Mouse (Mus musculus): ENCODE data around the gene Rab4a.
"Not testable (repeated sequence)": the region's sequence is repeated elsewhere in the genome, so short reads cannot be mapped to it uniquely, and the experiment has no call there.

Rab4a gene

DNA sequence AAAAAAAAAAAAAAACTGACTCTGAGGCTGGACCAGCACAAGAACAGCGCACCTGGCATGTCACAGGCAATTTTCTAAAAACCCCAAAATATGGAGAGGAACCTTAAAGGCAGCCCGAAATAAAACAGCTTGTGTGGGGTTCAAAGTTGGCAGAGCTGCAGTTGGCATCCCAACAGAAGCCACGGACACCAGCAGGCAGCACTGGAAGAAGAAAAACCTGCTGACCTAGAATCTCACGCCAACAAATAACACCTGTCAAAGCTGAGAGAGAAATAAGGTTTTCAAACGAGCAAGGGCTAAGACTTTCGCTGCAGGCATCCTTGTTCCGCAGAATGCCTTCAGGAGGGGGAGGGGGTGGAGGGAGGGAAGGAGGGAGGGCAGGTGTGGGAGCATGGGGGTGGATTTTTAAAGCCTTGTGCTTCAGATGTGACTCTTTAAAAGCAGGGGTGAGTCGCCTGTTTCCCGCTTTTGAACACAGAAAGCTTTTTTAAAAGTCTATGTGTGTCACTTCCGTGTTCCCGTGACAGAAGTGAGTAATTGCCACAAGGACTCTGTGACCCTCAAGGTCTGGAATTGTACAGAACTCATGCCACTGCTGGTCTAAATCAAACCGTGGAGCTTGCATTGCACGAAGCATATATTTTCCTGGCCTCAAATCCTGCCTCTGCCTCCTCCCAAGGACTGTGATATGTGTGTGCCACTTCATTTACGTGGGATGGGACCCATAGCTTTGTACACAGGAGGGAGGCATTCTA is 17.2 kb upstream of the Rab4a start:
- no peak for DNase-seq (ENCODE audit: low read depth, low spot score)

DNA sequence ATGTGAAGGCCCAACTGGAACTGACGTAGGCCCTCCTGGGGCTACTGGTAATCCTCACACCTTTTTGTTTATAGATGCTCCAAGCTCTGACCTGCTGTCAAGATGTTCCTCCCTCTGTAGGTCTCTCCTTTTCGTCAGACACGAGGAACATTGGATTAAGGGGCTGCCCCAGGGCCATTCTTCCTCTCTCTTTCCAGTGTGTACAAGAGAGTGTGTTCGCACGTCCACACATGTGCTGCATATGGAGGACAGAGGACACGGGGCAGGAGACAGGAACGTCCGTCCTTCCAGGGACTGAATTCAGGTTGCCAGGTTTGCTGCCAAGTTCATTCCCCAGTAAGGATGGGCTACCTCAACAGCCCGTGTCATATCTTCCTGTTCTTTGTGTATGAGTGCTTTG is 16.3 kb upstream of the Rab4a start:
- no peak for DNase-seq (ENCODE audit: low read depth, low spot score)

DNA sequence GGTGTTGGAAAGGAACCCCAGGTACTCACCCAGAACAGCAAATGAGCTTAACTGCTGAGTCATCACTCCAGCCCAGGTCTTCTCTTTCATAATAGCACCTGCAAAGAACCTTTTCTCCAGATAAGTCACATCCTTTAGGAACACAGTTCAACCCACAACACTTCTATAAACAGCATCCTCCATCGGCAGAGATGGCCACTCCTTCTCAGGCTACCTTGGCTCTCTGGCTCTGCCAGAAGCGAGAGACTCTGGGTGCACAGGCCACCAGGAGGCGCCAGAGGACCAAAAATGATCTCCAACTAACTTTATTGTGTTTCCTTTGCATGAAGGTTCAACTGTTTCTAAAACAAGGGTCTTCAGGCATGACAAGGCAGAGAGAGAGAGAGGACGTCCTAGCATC is 15.8 kb upstream of the Rab4a start:
- peak; percentile 78 for DNase-seq (ENCODE audit: low read depth, low spot score)

DNA sequence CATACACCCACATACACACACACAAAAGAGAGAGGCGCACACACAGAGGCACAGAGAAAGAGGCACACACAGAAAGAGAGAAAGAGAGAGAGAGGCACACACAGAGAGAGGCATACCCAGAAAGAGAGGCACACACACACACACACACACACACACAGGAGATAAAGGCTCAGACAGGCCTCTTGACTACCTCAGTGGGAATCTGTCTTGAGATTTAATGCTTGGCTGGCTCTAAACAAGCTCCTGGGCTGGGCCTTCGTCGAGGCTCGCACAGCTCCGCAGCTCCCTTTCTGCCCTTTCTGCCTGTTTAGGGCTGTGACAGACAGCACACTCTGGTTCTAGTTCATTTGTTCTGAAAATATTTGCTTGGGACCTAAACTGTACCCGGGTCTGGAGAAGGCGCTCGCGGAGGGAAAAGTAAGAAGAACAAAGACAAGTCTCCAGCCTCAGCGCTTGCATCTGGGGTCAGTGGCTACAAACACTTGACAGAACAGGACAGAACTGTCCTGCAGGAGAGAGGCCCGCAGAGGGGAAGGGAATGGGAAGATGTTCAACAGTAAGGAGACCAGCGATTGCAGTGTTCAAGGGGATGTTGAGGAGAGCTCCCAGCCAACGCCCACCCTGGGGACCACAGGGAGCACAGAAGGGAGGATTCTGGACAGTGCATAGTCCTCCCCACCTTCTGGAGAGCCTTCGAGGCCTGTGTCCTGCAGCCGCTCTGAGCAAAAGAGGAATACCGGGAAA is 14.5 kb upstream of the Rab4a start:
- DNase-seq (ENCODE audit: low read depth, low spot score) = no peak

DNA sequence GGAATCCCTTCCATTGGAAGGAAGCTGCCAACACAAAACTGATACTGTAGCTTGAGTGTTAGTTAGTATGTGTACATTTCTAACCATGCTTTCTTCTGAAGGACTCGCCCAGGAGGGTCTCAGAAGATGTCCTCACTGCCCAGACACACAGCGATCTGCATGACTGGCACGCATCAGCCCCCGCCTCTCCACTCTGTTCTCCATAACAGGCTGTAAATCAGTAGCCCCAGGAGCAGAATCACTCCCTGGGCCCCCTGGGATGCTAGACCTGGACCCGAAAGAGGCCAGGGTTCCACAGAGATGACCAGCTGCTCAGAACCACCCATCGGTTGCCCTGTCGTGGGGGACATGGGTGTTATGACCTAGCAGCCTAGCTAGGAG is 13.9 kb upstream of the Rab4a start:
- DNase-seq (ENCODE audit: low read depth, low spot score) = no peak

DNA sequence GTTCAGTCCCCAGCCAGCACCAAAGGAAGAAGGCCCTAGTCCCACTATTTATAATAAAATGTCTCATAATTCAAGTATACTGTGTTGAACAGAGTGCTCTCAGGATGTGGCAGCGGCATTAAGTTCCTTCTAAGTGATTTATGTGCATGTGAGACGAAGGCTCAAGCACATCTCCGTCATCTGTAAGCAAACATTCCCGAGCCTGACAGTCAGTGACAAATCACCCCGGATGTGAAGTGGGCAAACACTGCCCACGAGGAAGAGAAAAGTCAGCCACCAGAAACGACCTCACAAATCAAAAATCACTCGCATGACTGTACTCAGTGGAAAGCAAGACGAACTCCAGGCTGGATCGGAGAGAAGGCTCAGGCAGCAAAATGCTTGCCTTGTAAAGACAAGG is 11.9 kb upstream of the Rab4a start:
- no peak for DNase-seq (ENCODE audit: low read depth, low spot score)

DNA sequence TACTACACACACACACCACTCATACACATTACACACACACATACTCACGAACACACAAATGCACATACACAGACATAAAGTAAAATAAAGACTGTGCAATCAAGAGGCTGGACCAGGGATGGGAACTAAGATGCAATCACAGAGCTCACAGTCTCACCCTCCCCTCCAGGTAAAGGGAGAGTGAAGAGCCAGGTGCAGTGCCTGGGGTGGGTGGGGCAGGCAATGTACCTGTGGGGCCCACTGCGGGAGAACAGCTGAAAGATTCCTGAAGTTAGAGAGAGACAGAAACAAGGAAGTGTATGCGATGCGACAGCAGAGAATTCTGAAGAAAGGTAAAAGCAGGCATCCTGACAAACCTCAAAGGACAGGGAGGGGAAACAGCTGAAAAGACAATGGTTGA is 11.0 kb upstream of the Rab4a start:
- DNase-seq (ENCODE audit: low read depth, low spot score) = no peak

DNA sequence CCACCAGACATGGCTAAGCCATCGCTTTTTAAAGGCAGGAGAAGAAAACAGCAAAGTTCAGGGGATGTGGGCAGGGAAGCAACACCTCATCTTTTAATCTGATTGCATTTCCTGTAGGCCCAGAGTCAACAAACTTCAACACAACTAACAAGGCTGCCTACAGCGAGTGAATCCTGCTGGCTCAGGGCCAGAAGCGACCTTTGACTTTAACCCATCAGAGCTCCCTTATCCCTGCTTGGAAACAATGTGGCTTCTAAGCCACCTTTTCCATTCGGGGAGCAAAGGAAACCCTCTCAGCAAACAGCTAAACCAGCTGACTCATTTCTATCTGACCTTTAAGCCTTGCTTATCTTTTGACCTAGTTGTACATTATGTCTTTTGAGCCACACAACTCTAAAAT is 9.0 kb upstream of the Rab4a start:
- DNase-seq (ENCODE audit: low read depth, low spot score) = no peak

DNA sequence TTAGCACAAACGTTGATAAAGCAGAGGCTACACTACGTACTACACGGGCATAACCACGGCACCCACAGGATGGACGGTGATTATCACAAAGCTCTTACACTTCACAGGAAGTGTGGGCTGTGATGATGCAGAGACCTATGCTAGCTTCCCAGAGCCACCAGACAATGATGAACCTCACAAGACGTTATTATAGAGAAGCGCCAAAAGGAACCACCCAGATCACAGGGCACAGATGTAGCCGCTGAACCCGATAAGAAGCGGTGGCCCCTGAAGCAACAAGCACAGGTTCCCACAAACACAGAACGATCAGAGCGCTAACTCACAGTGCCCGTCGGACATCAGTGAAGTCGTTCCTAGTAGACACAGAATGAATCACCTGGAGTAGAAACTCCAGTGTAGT is 7.9 kb upstream of the Rab4a start:
- DNase-seq (ENCODE audit: low read depth, low spot score) = no peak

DNA sequence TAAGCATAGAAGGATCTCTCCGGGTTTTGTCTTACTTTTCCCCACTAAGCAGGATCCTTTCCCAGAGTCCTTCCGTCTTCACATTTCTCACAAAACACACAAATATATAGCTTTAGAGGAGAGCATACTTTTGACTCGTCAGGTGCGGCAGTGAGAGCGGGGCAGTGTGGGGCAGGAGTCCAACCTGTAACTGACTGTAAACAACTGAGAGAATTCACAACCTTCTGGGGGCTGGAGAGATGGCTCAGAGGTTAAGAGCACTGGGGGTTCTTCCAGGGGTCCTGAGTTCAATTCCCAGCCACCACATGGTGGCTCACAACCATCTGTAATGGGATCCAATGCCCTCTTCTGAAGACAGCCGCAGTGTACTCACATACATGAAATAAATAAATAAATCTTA is 6.4 kb upstream of the Rab4a start:
- no peak for DNase-seq (ENCODE audit: low read depth, low spot score)

DNA sequence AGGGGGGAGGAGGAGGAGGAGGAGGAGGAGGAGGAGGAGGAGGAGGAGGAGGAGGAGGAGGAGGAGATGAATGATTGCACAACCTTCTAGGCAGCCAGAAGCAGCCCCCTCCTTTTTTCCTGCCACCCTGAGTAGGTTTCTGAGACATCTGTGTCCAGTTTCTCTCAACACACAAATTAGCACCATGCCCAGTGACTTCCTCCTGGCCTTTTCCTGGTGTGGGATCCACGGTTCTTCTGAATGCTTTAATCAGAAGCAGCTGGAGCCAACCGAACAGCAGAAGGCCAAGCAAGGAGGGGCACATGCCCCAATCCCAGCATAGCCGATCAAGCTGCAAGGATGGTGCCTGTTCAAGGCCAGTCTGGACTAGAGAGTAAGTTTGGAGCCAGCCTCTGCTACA is 5.9 kb upstream of the Rab4a start:
- peak; percentile 47 for DNase-seq (ENCODE audit: low read depth, low spot score)

DNA sequence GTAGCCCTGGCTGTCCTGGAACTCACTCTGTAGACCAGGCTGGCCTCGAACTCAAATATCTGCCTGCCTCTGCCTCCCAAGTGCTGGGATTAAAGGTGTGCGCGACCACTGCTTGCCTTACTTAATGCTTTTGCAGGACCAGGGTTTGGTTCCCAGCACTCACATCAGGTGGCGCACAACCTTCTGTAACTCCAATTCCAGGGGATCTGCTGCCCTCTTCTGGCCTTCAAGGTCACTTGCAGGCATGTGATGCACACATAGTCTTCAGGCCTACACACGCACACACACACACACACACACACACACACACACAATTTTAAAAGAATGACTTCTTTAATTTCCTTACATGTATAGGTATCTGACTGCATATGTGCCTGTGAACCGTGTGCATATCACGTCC is 4.9 kb upstream of the Rab4a start:
- DNase-seq (ENCODE audit: low read depth, low spot score) = no peak

DNA sequence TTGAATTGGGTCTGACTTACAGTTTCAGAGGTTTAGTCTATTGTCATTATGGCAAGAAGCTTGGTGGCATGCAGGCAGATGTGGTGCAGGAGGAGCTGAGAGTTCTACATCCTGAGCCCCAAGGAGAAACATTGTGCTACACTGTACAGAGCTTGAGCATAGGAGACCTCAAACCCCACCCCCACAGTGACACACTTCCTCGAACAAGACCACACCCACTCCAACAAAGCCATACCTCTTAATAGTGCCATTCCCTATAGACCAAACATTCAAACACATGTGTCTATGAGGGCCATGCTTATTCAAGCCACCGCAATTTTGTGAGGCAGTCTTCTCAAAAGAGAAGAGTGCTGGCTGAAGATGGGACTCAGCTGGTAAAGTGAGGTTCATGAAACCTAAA is 4.2 kb upstream of the Rab4a start:
- DNase-seq (ENCODE audit: low read depth, low spot score) = no peak

DNA sequence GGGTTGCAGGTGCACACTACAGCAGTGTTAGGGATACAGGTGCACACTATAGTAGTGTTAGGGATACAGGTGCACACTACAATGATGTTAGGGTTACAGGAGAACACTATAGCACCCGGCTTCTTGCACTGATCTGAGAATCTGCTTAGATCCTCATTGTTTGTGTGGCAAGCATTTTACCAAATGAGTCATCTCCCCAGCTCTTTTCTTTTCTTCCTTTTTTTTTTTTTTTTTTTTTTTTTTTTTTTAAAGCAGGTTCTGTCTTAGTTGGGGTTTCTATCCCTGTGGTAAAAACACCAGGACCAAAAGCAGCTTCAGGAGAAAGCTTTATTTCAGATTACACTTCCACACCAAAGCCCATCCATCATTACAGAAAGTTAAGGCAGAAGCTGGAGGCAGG is 2.1 kb upstream of the Rab4a start:
- DNase-seq (ENCODE audit: low read depth, low spot score) = no peak

DNA sequence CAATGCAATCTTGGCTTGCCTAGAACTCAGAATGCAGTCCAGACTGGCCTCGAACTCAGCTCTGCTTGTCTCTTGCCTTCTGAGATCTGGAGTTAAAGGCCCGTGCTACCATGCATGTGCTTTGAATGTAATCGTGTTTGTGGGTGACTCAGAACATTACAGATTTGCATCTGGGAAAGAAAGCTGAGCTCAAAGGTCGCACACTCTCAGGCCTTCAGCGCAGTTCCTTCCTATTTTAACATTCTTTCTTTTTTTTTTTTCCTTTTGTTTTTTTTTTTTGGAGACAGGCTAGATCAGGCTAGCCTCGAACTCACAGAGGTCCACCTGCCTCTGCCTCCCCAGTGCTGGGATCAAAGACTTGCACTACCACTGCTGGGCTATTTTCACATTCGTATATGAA is 1.2 kb upstream of the Rab4a start:
- no peak for DNase-seq (ENCODE audit: low read depth, low spot score)

DNA sequence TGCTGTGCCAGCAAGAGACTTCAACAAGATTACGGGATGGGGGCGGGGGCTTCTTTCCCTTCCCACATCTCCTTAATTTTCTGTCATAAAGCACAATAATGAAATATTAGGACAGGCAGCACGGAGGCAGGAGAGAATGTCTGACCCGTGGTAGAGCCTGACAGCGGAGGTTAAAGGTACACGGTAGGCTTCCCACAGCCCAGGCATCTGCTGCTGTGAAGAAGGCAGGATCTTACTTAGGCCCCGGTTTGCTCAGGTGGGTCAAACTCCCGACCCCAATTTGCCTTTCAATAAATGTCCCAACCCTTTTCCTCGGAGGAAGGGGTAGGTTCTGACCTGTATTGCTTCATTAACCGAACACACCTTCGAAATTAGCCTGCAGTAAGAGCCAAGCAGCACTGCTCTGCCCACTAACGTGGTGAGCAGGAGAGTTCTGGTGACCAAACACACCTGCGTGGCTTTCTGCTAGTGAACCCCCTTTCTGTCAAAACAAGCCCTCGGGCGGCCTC is 522 bp upstream of the Rab4a start:
- no peak for DNase-seq (ENCODE audit: low read depth, low spot score)

DNA sequence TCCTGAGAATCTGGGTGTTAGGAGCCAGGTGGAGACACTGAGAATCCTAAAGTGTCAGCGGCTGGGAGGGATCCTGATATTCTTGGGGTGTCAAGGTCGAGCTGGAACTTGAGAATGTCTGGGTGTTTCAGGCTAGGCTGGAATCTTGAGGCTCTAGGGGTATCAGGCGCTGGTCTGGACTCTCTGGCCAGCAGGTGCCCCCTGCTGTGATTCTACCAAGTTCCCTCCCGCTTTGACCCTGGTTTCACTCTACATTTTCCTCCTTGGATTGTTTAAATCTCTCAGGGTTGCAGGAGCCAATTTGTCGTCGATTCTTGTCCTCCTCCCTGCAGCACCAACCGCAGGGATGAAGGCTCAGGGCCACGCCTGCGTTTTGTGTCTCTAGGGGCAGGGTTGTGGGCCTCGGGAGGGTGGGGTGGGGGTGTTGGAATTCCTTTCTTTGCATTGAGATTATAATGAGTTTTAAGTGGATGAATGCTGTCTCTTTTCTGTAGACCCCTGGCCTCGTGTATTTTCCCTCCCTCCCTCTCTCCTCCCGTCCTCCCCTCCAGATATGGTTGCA is 670 bp downstream of the Rab4a start:
- DNase-seq (ENCODE audit: low read depth, low spot score) = no peak

DNA sequence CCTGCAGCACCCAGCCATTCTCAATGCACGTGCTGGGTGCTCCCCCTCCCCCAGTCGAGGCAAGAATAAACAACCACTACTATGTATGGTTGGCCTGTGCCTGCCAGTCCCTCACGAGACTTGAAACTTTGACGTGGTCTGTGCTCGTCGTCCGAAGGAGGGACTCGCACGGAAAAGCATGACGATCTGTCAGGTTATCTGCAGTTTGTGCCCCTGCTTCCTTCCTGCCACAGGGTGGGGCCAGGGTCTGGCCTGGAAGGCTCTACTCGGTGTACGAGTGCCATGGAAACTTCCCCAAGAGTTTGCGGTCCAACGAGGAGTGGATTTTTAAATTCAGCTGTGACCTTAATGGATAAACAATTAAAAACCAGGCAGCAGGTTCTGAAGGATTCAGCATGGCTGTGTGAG is 1.2 kb downstream of the Rab4a start:
- no peak for DNase-seq (ENCODE audit: low read depth, low spot score)

DNA sequence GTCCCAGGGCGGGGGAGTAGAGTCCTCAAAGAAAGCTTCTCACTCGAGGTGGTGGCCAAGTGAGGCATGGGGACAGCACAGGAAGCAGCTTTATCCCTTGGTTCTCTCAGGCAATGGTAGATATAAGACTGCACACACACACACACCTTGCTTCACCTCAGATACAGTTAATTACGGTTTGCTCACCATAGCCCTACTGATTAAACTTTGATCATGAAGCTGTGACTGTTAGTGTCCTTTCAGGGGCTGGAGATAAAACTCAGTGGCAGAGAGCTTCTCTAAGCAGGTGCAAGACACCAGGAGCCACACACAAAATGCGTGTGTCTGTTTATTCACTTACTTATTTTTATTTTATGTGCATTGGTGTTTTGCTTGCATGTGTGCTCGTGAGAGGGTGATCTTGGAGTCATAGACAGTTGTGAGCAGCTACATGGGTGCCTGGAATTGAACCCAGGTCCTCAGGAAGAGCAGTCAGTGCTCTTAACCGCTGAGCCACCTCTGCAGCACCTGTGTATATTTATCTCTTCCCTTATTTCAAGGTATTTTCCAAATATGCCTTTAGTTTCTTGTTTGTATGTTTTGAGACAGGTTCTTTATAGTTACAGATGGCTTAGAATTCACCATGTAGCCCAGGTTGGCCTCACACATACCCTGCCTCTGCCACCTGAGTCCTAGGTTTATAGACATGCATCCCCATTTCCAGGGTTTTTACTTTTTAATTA is 2.2 kb downstream of the Rab4a start:
- DNase-seq (ENCODE audit: low read depth, low spot score) = no peak

DNA sequence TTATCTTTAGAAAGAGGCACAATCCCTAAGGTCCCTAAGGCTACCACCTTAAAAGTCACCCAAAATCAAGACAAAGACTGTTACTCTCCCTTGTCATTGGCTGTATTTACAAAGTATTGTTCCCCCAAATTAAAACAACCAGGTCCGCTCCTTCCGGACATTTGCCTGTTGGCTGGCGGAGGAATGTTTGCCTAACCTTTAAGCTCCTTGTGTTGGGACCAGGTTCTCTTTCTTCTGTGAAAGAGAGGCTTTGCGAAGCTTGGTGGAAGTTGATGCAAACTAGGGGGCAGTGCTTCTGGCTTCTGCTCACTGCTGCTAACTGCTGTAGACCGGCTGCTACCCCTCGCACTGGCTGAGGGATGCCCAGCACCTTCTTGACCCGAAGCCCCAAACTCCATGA is 2.9 kb downstream of the Rab4a start:
- DNase-seq (ENCODE audit: low read depth, low spot score) = no peak

DNA sequence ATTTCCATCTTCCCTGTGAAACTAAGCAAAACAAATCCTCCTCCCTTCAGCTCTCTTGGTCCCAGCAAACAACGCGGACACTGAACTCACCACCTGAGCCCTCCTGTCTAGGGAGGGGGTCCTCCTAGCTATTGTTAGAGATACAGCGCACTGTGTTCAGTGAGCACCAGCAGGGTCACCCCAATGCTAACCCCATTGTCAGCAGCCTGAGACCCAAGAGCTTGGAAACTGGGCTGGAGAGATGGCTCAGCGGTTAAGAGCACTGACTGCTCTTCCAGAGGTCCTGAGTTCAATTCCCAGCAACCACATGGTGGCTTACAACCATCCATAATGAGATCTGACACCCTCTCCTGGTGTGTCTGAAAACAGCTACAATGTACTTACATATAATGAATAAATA is 3.6 kb downstream of the Rab4a start:
- not testable (repeated sequence) for DNase-seq (ENCODE audit: low read depth, low spot score)

DNA sequence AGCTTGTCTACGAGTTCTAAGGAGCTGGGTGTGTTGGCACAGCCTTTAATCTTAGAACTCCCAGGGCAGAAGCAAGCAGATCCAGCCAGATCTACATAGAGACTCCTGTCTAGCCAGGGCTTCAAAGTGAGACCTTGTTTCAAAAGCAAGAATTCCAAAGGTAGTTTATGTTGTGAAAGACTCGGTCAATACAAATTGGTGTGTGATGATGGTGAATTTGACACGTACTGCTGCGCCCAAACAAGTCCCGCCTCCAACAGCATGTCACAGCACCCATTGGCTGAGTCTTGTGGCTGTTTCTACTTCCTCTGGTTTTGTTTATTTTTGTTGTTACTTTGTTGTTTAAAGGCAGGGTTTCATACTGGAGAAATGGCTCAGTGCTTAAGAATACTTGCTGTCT is 6.4 kb downstream of the Rab4a start:
- DNase-seq (ENCODE audit: low read depth, low spot score) = no peak
